Mouse (Mus musculus) olfactory bulb, adult 2 months (tissue): ENCODE results near the gene Kcnb1.

ENCODE experiments used
- CTCF ChIP-seq: fragments of 200-500 bp; IDR thresholded peaks from 2 replicates; pipeline ENCODE4 v1.5.1; 2012; ENCODE audit warnings: low read depth, mild to moderate bottlenecking, low read length, moderate library complexity; ENCODE audit not compliant: insufficient read depth
- POLR2A ChIP-seq: fragments of 200-500 bp; IDR thresholded peaks from 2 replicates; pipeline ENCODE4 v1.6.1; 2012; ENCODE audit warnings: mild to moderate bottlenecking, low read depth, low read length, moderate library complexity; ENCODE audit not compliant: insufficient read depth

DNA sequence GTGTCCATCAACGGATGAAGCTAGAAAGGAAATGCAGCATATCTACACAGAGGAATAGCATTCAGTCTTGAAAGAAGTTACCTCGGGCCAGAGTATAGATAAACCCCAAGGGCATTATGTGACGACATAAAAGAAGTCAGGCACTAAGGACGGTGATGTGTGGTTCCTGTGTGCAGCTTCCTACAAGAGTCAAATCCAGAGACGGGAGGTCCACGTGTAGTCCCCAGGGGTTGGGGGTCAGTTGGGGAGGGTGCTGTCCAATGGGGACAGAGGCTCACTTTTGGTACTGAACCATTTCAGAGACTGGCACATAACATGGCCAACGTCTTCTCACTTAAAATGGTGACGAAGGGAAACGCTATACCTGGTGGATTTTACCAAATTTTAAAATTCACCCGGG, 10.7 kb downstream of the Kcnb1 start:
- TF ChIP-seq POLR2A, result no peak
- no peak for TF ChIP-seq CTCF
